Mouse (Mus musculus) spleen, adult 2 months (tissue): ENCODE measurements around the gene Fcgrt.

Source experiments
- CTCF ChIP-seq: fragments of 200-500 bp; IDR thresholded peaks from 2 replicates; pipeline ENCODE4 v1.5.1; 2011; ENCODE audit warnings: mild to moderate bottlenecking, inconsistent platforms; ENCODE audit not compliant: insufficient read depth, insufficient read length, insufficient replicate concordance; ENCODE audit errors: extremely low read depth
- POLR2A ChIP-seq: fragments of 200-500 bp; IDR thresholded peaks from 2 replicates; pipeline ENCODE4 v1.6.1; 2011; ENCODE audit warnings: low read depth, low read length, inconsistent platforms

- TF ChIP-seq POLR2A (no peak), CTCF (no peak)
Measured at GRCm38 (mm10) chr7:45147267-45147666, 43.6 kb upstream of the Fcgrt start.
